Mouse (Mus musculus) B cell, adult 62 days (primary cell): ENCODE data around the gene Trpv5. TPM values are rescaled to one million over a fixed set of nuclear protein-coding genes. Genes with fewer than 3 reads are reported as not detected.

ENCODE experiments used
- total RNA-seq: library from RNA; stranded (reverse); gene quantifications from 4 replicates; pipeline ENCODE4 v1.2.4, GENCODE M21; 2023

Trpv5 gene
- total RNA-seq: not detected in 4 replicates

DNA sequence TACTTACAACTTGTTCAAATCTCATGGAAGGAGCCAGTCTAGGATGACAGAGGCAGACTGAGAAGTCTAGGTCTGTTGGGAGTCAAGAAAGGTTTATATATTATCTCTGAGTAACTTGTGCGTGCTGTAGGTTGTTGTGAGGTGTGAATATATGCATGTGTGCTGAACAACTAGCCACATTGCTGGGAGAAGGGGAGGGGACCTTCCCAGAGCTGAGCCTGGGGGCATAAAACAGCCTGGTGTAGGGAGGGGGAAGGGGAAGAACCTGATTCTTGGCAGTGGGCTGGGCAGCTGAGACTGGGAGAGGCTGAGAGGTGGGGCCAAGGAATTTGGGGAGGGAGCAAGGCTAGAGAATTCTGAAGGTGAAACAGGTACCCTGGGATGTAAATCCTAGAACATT lies at the start of gene Trpv5:
Gene Trpv5 (minus strand): TSS at position 101 of the 400 bp plus-strand sequence.

DNA sequence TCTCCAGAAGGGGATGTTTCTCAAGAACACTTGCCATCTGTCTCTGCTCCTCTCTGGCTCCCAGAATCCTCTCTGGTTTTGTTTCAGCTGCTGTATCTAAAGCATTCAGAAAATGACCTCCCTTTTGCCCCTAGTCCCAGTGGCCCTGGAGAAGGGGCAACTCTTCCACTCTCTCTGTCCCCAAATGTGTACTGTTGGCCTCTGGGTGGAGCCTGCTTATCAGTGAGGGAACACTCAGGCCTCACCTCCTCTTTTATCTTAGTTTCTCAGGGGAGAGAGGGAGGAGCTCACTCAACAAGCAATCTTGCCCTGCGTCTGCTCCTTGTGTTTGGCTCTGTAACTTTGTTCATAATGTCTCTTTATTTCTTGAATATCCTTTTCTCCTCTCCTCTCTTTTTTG lies 23.6 kb upstream of the Trpv5 start, which contains the start of gene Kel:
Gene Kel (minus strand): TSS at position 217 of the 400 bp plus-strand sequence.

DNA sequence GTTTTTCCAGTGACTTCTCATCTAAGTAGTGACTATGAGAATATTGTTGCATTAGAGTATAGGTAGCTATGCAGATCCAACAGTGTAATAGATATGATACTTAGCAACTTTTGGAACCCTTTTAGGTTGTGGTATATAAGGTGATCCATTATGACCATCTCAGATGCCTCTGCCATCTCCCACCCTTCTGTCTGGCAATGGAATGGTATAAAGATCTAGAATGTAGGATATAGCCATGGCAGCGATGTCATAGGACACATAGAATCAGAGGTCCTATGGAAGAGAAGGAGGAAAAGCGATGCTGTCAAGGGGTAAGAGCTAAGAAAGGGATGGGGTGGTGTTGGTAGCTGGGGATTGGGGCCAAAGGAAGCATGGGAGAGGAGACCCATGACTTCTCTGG lies 3.6 kb upstream of the Trpv5 start, which contains the start of gene Llcfc1:
Gene Llcfc1 (plus strand): TSS at position 301 of the 400 bp plus-strand sequence.

DNA sequence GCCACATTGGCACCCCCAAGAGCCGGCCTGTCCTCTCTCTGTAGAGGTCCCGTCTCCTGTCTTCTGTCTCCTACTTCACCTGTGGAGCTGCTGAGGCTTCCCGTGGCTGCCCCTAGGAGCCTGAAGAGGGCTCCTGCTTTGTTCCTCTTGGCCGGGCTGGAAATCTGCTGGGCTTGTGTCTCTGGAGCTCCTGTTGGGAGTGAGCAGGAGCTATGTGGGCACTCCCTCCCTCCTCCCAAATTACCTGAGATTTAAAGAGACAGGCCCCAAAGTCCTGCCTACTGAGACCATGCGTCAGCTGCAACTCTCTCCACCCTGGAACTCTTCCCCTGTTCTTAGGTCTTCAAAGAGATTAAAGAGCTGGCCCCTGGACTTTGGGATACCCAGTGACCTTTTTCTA lies 44.4 kb downstream of the Trpv5 start, which contains the start of gene Trpv6:
Gene Trpv6 (minus strand): TSS at position 228 of the 400 bp plus-strand sequence.

DNA sequence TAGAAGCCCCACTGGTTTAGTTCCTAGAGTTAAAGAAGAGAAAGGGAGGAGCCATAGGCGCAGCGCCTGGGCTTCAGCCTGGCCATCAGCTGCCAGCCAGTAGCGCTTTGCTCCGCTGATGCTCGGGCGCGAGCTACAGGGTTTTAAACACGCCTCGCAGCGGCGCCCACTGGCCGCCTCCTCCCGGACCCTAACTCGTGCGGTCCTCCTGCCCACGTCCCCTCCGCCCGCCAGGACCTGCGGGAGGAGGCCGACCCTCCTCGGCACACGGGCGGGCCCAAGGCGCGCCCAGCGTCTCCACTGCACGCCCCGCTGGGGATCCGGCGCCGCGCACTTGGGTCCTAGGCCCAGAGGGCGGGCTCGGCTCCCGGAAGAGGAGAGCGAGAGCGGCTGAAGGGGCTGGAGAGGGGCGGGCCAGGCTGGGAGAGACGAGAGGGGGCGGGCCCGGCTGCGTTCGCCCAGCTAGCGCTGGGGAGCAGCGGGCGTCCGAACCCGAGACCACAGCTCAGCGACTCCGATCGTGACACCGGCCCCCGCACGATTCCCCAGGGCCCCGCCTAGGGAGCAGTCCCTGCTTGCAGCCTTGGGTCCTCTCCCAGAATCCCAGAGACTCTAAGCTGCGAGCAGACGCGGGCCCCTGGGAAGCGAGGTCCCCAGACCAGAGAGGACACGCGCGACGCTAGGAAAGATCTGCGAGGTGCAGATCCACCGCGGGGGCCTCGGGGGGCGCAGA lies 75.3 kb downstream of the Trpv5 start, which contains the start of gene Ephb6:
Gene Ephb6 (plus strand): TSS at position 422 of the 733 bp plus-strand sequence.

Other genes starting within 250 kb of the Trpv5 start
- gene Gm10334, start 234.6 kb downstream of the Trpv5 start, total RNA-seq: not detected in 4 replicates
- not detected in 4 replicates for gene Prss1, start 221.8 kb downstream of the Trpv5 start, total RNA-seq
- not detected in 4 replicates for gene Prss2, start 159.0 kb downstream of the Trpv5 start, total RNA-seq
- 0.38 to 2.8 TPM (median 1.9 TPM) in 4 replicates for gene Ephb6, start 75.3 kb downstream of the Trpv5 start, total RNA-seq
- gene Trpv6, start 44.4 kb downstream of the Trpv5 start, total RNA-seq: not detected in 4 replicates
- gene Llcfc1, start 3.7 kb upstream of the Trpv5 start, total RNA-seq: not detected in 4 replicates
- not detected in 4 replicates for gene Kel, start 23.6 kb upstream of the Trpv5 start, total RNA-seq
- not detected in 4 replicates for gene Olfr459, start 94.4 kb upstream of the Trpv5 start, total RNA-seq
- gene Pip, start 166.8 kb upstream of the Trpv5 start, total RNA-seq: not detected in 4 replicates
- not detected in 4 replicates for gene Sval2, start 172.2 kb upstream of the Trpv5 start, total RNA-seq